Mouse (Mus musculus) adrenal gland, adult (tissue): Measurements from ENCODE around the gene Nit1.
A peak's percentile ranks its signal among the peaks of the same experiment; 100 is the strongest.

ENCODE experiments used
- DNase-seq, 2 experiments: peaks; one replicate each; pipeline ENCODE4 v3.0.0; 2022 to 2023; ENCODE audit warnings: low spot score in 1 of 2; ENCODE audit not compliant: inconsistent age in 2 of 2

Nit1 gene

GRCm38 (mm10) chr1:171294298-171295062, 51.0 kb downstream of the Nit1 start, which contains the start of gene Ufc1:
Ufc1 (minus strand) TSS chr1:171295024.
- peak; percentile 89 to 97 for DNase-seq

- DNase-seq = peak; percentile 37 to 79
Measured at GRCm38 (mm10) chr1:171293906-171294297, 51.5 kb downstream of the Nit1 start.

GRCm38 (mm10) chr1:171293351-171293750, 52.1 kb downstream of the Nit1 start:
- DNase-seq = peak; percentile 9 to 51

- peak; percentile 8 to 46 for DNase-seq
Measured at GRCm38 (mm10) chr1:171288328-171288727, 57.1 kb downstream of the Nit1 start.
